Mouse (Mus musculus) MEL (cell line): ENCODE measurements at regions not wholly inside any gene's neighbourhood (a gene's known extent, or its start where the extent isn't known, plus 50 kb on each side); places are given as distances from the start of the nearest gene placed in this dataset.

Experiments used
- DNase-seq: peaks from one replicate; pipeline ENCODE4 v3.0.0; 2011; ENCODE audit warnings: low read depth, low spot score
- H3K27ac ChIP-seq: 2 replicates; pipeline ENCODE4 v1.5.1; 2012; ENCODE audit warnings: low read depth, mild to moderate bottlenecking, control low read depth, low read length, moderate library complexity; ENCODE audit not compliant: control insufficient read depth
- H3K27me3 ChIP-seq, 2 experiments: fragments of 150-350 bp in 1 of 2; sonication (generic) in 1 of 2; 2 replicates each; pipeline ENCODE4 v1.6.1; 2012; ENCODE audit warnings: low read length in 2 of 2, mild to moderate bottlenecking in 2 of 2, improper control_type of control experiment in 1 of 2, moderate library complexity in 1 of 2; ENCODE audit not compliant: insufficient read depth in 2 of 2, control insufficient read depth in 1 of 2
- H3K36me3 ChIP-seq, 2 experiments: 2 replicates each; pipeline ENCODE4 v1.6.1; 2012 to 2014; ENCODE audit warnings: low read length in 2 of 2, improper control_type of control experiment in 1 of 2, inconsistent platforms in 1 of 2, mild to moderate bottlenecking in 1 of 2; ENCODE audit not compliant: insufficient read depth in 2 of 2, control insufficient read depth in 1 of 2
- H3K4me1 ChIP-seq, 2 experiments: fragments of 150-350 bp in 1 of 2; sonication (generic) in 1 of 2; 2 replicates each; pipeline ENCODE4 v1.6.1; 2012; ENCODE audit warnings: low read length in 2 of 2, improper control_type of control experiment in 1 of 2, mild to moderate bottlenecking in 1 of 2; ENCODE audit not compliant: insufficient read depth in 2 of 2, control insufficient read depth in 1 of 2
- H3K4me3 ChIP-seq, 2 experiments: fragments of 150-350 bp in 1 of 2; sonication (generic) in 1 of 2; 2 replicates each; pipeline ENCODE4 v1.5.1; 2012; ENCODE audit warnings: low read depth in 2 of 2, low read length in 2 of 2, mild to moderate bottlenecking in 2 of 2, moderate library complexity in 2 of 2, control low read depth in 1 of 2, improper control_type of control experiment in 1 of 2; ENCODE audit not compliant: control insufficient read depth in 1 of 2, insufficient read depth in 1 of 2
- H3K79me2 ChIP-seq: 2 replicates; pipeline ENCODE4 v1.6.1; 2012; ENCODE audit warnings: mild to moderate bottlenecking, low read length, moderate library complexity; ENCODE audit not compliant: control insufficient read depth, poor library complexity, insufficient read depth
- H3K9ac ChIP-seq: 2 replicates; pipeline ENCODE4 v1.6.1; 2012; ENCODE audit warnings: low read depth, mild to moderate bottlenecking, control low read depth, low read length, moderate library complexity; ENCODE audit not compliant: control insufficient read depth, poor library complexity, severe bottlenecking
- H3K9me3 ChIP-seq: fragments of 150-350 bp; sonication (generic); replicated peaks from 2 replicates; pipeline ENCODE4 v1.6.1; 2012; ENCODE audit warnings: mild to moderate bottlenecking, low read length, improper control_type of control experiment, moderate library complexity; ENCODE audit not compliant: insufficient read depth
- BHLHE40 ChIP-seq: IDR thresholded peaks from 2 replicates; pipeline ENCODE4 v1.6.1; 2012; ENCODE audit warnings: low read depth, mild to moderate bottlenecking, inconsistent platforms, low read length, improper control_type of control experiment, borderline replicate concordance
- CHD1 ChIP-seq: IDR thresholded peaks from 2 replicates; pipeline ENCODE4 v1.6.1; 2012; ENCODE audit warnings: low read depth, mild to moderate bottlenecking, inconsistent platforms, low read length, improper control_type of control experiment
- CTCF ChIP-seq, 3 experiments: IDR thresholded peaks in 2 of 3; conservative IDR thresholded peaks in 1 of 3; 2 replicates each; pipeline ENCODE4 v1.5.1; 2011 to 2012; ENCODE audit warnings: low read length in 3 of 3, low read depth in 2 of 3, mild to moderate bottlenecking in 2 of 3, improper control_type of control experiment in 1 of 3, inconsistent platforms in 1 of 3, mixed read lengths in 1 of 3, moderate library complexity in 1 of 3; ENCODE audit not compliant: control insufficient read depth in 1 of 3, insufficient read depth in 1 of 3, poor library complexity in 1 of 3, severe bottlenecking in 1 of 3
- ELF1 ChIP-seq: IDR thresholded peaks from 2 replicates; pipeline ENCODE4 v1.6.1; 2014; ENCODE audit warnings: low read depth, mild to moderate bottlenecking, inconsistent platforms, low read length, improper control_type of control experiment, moderate library complexity
- HCFC1 ChIP-seq: IDR thresholded peaks from 2 replicates; pipeline ENCODE4 v1.6.1; 2012; ENCODE audit warnings: low read depth, mild to moderate bottlenecking, inconsistent platforms, low read length, improper control_type of control experiment, moderate library complexity
- KAT2A ChIP-seq: conservative IDR thresholded peaks from 2 replicates; pipeline ENCODE4 v1.6.1; 2012; ENCODE audit warnings: low read depth, low read length, improper control_type of control experiment, inconsistent platforms
- MAFK ChIP-seq: IDR thresholded peaks from 2 replicates; pipeline ENCODE4 v1.6.1; 2011; ENCODE audit warnings: low read depth, mild to moderate bottlenecking, low read length, improper control_type of control experiment, borderline replicate concordance
- MAX ChIP-seq: IDR thresholded peaks from 2 replicates; pipeline ENCODE4 v1.6.1; 2011; ENCODE audit warnings: low read length, improper control_type of control experiment
- MEF2A ChIP-seq: IDR thresholded peaks from 2 replicates; pipeline ENCODE4 v1.6.1; 2014; ENCODE audit warnings: low read depth, mild to moderate bottlenecking, inconsistent platforms, low read length, improper control_type of control experiment; ENCODE audit not compliant: poor library complexity, insufficient replicate concordance, severe bottlenecking; ENCODE audit errors: extremely low read depth
- MXI1 ChIP-seq: IDR thresholded peaks from 2 replicates; pipeline ENCODE4 v1.6.1; 2011; ENCODE audit warnings: mild to moderate bottlenecking, low read depth, low read length, improper control_type of control experiment
- MYB ChIP-seq: IDR thresholded peaks from 2 replicates; pipeline ENCODE4 v1.6.1; 2011; ENCODE audit warnings: mild to moderate bottlenecking, low read depth, low read length, improper control_type of control experiment
- POLR2A ChIP-seq, 2 experiments: IDR thresholded peaks; 2 replicates each; pipeline ENCODE4 v1.6.1; 2011 to 2012; ENCODE audit warnings: low read length in 2 of 2, mild to moderate bottlenecking in 2 of 2, control low read depth in 1 of 2, improper control_type of control experiment in 1 of 2, low read depth in 1 of 2, moderate library complexity in 1 of 2; ENCODE audit not compliant: control insufficient read depth in 1 of 2, insufficient read depth in 1 of 2, poor library complexity in 1 of 2
- POLR2AphosphoS5 ChIP-seq: IDR thresholded peaks from 2 replicates; pipeline ENCODE4 v1.6.1; 2012; ENCODE audit warnings: low read depth, borderline replicate concordance, mild to moderate bottlenecking, inconsistent platforms, low read length, moderate library complexity, mixed read lengths
- RAD21 ChIP-seq: IDR thresholded peaks from 2 replicates; pipeline ENCODE4 v1.6.1; 2011; ENCODE audit warnings: mild to moderate bottlenecking, low read depth, low read length, improper control_type of control experiment
- RCOR1 ChIP-seq: IDR thresholded peaks from 2 replicates; pipeline ENCODE4 v1.6.1; 2012; ENCODE audit warnings: low read depth, mild to moderate bottlenecking, inconsistent platforms, low read length, improper control_type of control experiment
- SMC3 ChIP-seq: IDR thresholded peaks from 2 replicates; pipeline ENCODE4 v1.6.1; 2011; ENCODE audit warnings: low read depth, low read length, improper control_type of control experiment
- TBP ChIP-seq: IDR thresholded peaks from 2 replicates; pipeline ENCODE4 v1.8.0; 2011; ENCODE audit warnings: low read depth, low read length, improper control_type of control experiment
- TCF12 ChIP-seq: IDR thresholded peaks from 2 replicates; pipeline ENCODE4 v1.6.1; 2014; ENCODE audit warnings: low read depth, mild to moderate bottlenecking, inconsistent platforms, low read length, improper control_type of control experiment, moderate library complexity
- ZC3H11A ChIP-seq: IDR thresholded peaks from 2 replicates; pipeline ENCODE4 v1.6.1; 2012; ENCODE audit warnings: low read depth, mild to moderate bottlenecking, inconsistent platforms, low read length, improper control_type of control experiment
- ZMIZ1 ChIP-seq: IDR thresholded peaks from 2 replicates; pipeline ENCODE4 v1.6.1; 2012; ENCODE audit warnings: low read depth, mild to moderate bottlenecking, inconsistent platforms, low read length, improper control_type of control experiment, moderate library complexity
- ZNF384 ChIP-seq: IDR thresholded peaks from 2 replicates; pipeline ENCODE4 v1.6.1; 2012; ENCODE audit warnings: low read depth, mild to moderate bottlenecking, inconsistent platforms, low read length, improper control_type of control experiment

- Histone ChIP-seq H3K9ac (no peak overlapping the region), H3K27me3 (no peaks in the 10 kb centered on the region), H3K27ac (no peak overlapping the region), H3K9me3 (no peaks in the 10 kb centered on the region), H3K36me3 (no peaks in the 10 kb centered on the region), H3K4me3 (no peak overlapping the region), H3K79me2 (no peaks in the 10 kb centered on the region), H3K4me1 (no peaks in the 10 kb centered on the region)
- no peak for DNase-seq
- TF ChIP-seq CHD1 (no peak), POLR2AphosphoS5 (no peak), ZNF384 (no peak), MXI1 (no peak), KAT2A (no peak), BHLHE40 (no peak), TCF12 (no peak), SMC3 (no peak), ZMIZ1 (no peak)
Measured at GRCm38 (mm10) chr8:26762942-26763778, 214.0 kb upstream of the Zfp703 start.

- H3K36me3 ChIP-seq = no peaks in the 10 kb centered on the region
- no peak overlapping the region for H3K27ac ChIP-seq
- H3K4me1 ChIP-seq = no peaks in the 10 kb centered on the region
- H3K4me3 ChIP-seq = no peak overlapping the region
- H3K9ac ChIP-seq = no peak overlapping the region
- H3K9me3 ChIP-seq = no peaks in the 10 kb centered on the region
- H3K79me2 ChIP-seq = no peaks in the 10 kb centered on the region
- no peak for DNase-seq
- no peak for TF ChIP-seq CTCF (IDR thresholded peaks at IDR 0.05 in 2 of 3, conservative IDR thresholded peaks at IDR 0.05 in 1 of 3; ENCODE audit: control insufficient read depth in 1 of 3, insufficient read depth in 1 of 3, low read depth in 2 of 3, low read length in 3 of 3, poor library complexity in 1 of 3, severe bottlenecking in 1 of 3)
- H3K27me3 ChIP-seq = no peaks in the 10 kb centered on the region
Measured at GRCm38 (mm10) chr8:26768474-26769229, 208.5 kb upstream of the Zfp703 start.

DNA sequence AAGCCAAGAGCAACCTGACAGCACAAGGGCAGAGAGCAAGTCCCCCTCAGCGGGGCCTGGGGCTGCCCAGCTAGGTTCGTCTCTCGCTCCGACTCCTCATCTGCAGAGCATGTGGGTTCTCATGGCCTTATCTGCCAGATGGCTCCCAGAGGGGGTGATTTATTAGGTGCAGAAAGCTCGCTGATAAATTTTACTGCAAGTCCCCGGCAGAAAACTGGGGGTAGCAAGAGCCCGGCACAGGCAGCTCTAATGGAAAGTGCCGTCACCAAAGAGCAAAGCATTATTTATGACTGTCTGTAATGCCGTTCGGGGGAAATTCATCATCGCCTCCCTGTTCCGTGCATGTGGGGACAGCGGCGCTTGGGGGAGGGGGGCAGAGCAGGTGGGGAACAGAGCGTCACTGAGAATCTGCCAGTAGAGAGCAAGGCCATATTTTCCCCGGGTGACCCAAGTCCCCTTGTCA, 206.7 kb upstream of the Zfp703 start:
- TF ChIP-seq ZC3H11A (no peak), CTCF (IDR thresholded peaks at IDR 0.05 in 2 of 3, conservative IDR thresholded peaks at IDR 0.05 in 1 of 3; ENCODE audit: control insufficient read depth in 1 of 3, insufficient read depth in 1 of 3, low read depth in 2 of 3, low read length in 3 of 3, poor library complexity in 1 of 3, severe bottlenecking in 1 of 3) (no peak), POLR2A (IDR thresholded peaks at IDR 0.05; ENCODE audit: control insufficient read depth in 1 of 2, insufficient read depth in 1 of 2, low read depth in 1 of 2, low read length in 2 of 2, poor library complexity in 1 of 2) (no peak), MEF2A (no peak), HCFC1 (no peak), MAFK (no peak), ZMIZ1 (no peak), RAD21 (no peak), TCF12 (no peak), KAT2A (no peak), ELF1 (no peak), TBP (no peak), ZNF384 (no peak), MYB (no peak), MAX (no peak), RCOR1 (no peak)
- Histone ChIP-seq H3K9ac (no peak overlapping the region), H3K79me2 (no peaks in the 10 kb centered on the region), H3K9me3 (no peaks in the 10 kb centered on the region), H3K27me3 (no peaks in the 10 kb centered on the region), H3K36me3 (no peaks in the 10 kb centered on the region), H3K4me3 (no peak overlapping the region), H3K4me1 (no peaks in the 10 kb centered on the region), H3K27ac (no peak overlapping the region)
- DNase-seq = no peak
